10 mouse cellular contexts compared by ENCODE assay signal in genomic region chr13:101735364-101736120, GRCm38 (mm10). TPM values are rescaled to one million over a fixed set of nuclear protein-coding genes. Genes with fewer than 3 reads are reported as not detected.
DNase-seq lines count a peak whose midpoint lies in the region; ATAC-seq lines count a peak whose summit lies in the region.
"Had no signal": no experiment of that assay in that cellular context is flagged by ENCODE, and none has a peak within 500 bp of the region (broad histone marks: within the 10 kb centered on the region; RNA-seq: fewer than 3 reads in every experiment).

No protein-coding gene starts in this region.

- no peak overlapping the region for H3K27ac ChIP-seq in hindbrain, embryonic 14.5 days
- no peak overlapping the region for H3K27ac ChIP-seq in hindbrain, embryonic 13.5 days
- H3K27ac ChIP-seq in limb, embryonic 10.5 days, result no peak overlapping the region
- no peak overlapping the region for H3K27ac ChIP-seq in midbrain, embryonic 16.5 days (ENCODE audit: low read length)

- no peaks in the 10 kb centered on the region for H3K36me3 ChIP-seq in hindbrain, embryonic 14.5 days (replicated peaks; ENCODE audit: control insufficient read depth, insufficient read depth)
- H3K36me3 ChIP-seq in hindbrain, embryonic 13.5 days, result no peaks in the 10 kb centered on the region
- H3K36me3 ChIP-seq in limb, embryonic 10.5 days, result no peaks in the 10 kb centered on the region
- H3K36me3 ChIP-seq in midbrain, embryonic 16.5 days (ENCODE audit: control insufficient read depth, insufficient read depth, low read length), result no peaks in the 10 kb centered on the region

- H3K4me1 ChIP-seq in hindbrain, embryonic 14.5 days (replicated peaks; ENCODE audit: control insufficient read depth, insufficient read depth, low read length), result no peaks in the 10 kb centered on the region
- peaks cover 17% of the 10 kb centered on the region for H3K4me1 ChIP-seq in hindbrain, embryonic 13.5 days (replicated peaks)
- peaks cover 19% of the 10 kb centered on the region for H3K4me1 ChIP-seq in limb, embryonic 10.5 days
- peaks cover 2% of the 10 kb centered on the region; the same call in 1 of the 2 replicates for H3K4me1 ChIP-seq in midbrain, embryonic 16.5 days (ENCODE audit: control insufficient read depth, insufficient read depth, low read length)

- DNase-seq in hindbrain, embryonic 14.5 days (ENCODE audit: low spot score), result peak; percentile 38
- DNase-seq in thymus, postnatal 14 days, result peak; percentile 26
- DNase-seq in thymus, postnatal 10 days (ENCODE audit: low spot score in 2 of 2), result no peak
- peak; percentile 59 for DNase-seq in embryo, embryonic 11 days
- no peak for DNase-seq in ovary, postnatal 36 days (ENCODE audit: low spot score)
- no peak for DNase-seq in limb, embryonic 10.5 days (ENCODE audit: low spot score)
- DNase-seq: right cerebral cortex, postnatal 14 days had no signal

- H3K4me2 ChIP-seq in hindbrain, embryonic 14.5 days (replicated peaks), result no peak overlapping the region
- no peak overlapping the region for H3K4me2 ChIP-seq in hindbrain, embryonic 13.5 days
- H3K4me2 ChIP-seq in midbrain, embryonic 16.5 days (ENCODE audit: low read length), result no peak overlapping the region
- H3K4me2 ChIP-seq: midbrain, embryonic 11.5 days had no signal

- no peaks in the 10 kb centered on the region for H3K27me3 ChIP-seq in hindbrain, embryonic 14.5 days (ENCODE audit: control insufficient read depth, insufficient read depth, low read length)
- H3K27me3 ChIP-seq in hindbrain, embryonic 13.5 days, result no peaks in the 10 kb centered on the region
- peaks cover 65% of the 10 kb centered on the region for H3K27me3 ChIP-seq in limb, embryonic 10.5 days (ENCODE audit: low read depth, poor library complexity, severe bottlenecking)
- no peaks in the 10 kb centered on the region for H3K27me3 ChIP-seq in midbrain, embryonic 16.5 days (ENCODE audit: control insufficient read depth, insufficient read depth, low read depth, low read length)

- H3K9ac ChIP-seq in hindbrain, embryonic 14.5 days, result no peak overlapping the region
- no peak overlapping the region for H3K9ac ChIP-seq in hindbrain, embryonic 13.5 days
- no peak overlapping the region for H3K9ac ChIP-seq in midbrain, embryonic 16.5 days (ENCODE audit: low read depth, low read length)

- no peak overlapping the region for H3K4me3 ChIP-seq in hindbrain, embryonic 14.5 days (replicated peaks; ENCODE audit: low read length)
- no peak overlapping the region for H3K4me3 ChIP-seq in hindbrain, embryonic 13.5 days
- H3K4me3 ChIP-seq in limb, embryonic 10.5 days, result no peak overlapping the region
- no peak overlapping the region for H3K4me3 ChIP-seq in midbrain, embryonic 16.5 days (ENCODE audit: low read depth, low read length)

- WGBS in hindbrain, embryonic 14.5 days, result 64% methylated on average over 8 of the region's 8 CpGs
- WGBS in hindbrain, embryonic 13.5 days, result 67% methylated on average over 8 of the region's 8 CpGs
- 68% methylated on average over 8 of the region's 8 CpGs for WGBS in limb, embryonic 10.5 days
- 62% methylated on average over 8 of the region's 8 CpGs for WGBS in midbrain, embryonic 16.5 days

- no peak for ATAC-seq in hindbrain, embryonic 14.5 days (ENCODE audit: low FRiP score)
- ATAC-seq in hindbrain, embryonic 13.5 days (ENCODE audit: low FRiP score), result no peak
- ATAC-seq in midbrain, embryonic 16.5 days, result no peak

- H3K9me3 ChIP-seq in hindbrain, embryonic 14.5 days (ENCODE audit: control insufficient read depth, low read length), result no peaks in the 10 kb centered on the region
- no peaks in the 10 kb centered on the region for H3K9me3 ChIP-seq in hindbrain, embryonic 13.5 days
- no peaks in the 10 kb centered on the region for H3K9me3 ChIP-seq in limb, embryonic 10.5 days (replicated peaks)
- no peaks in the 10 kb centered on the region for H3K9me3 ChIP-seq in midbrain, embryonic 16.5 days (replicated peaks; ENCODE audit: control insufficient read depth, low read length, poor library complexity, severe bottlenecking)

RNA-seq across cellular contexts. Expression of gene Pik3r1, which starts 32.5 kb away (rescaled TPM):
- 86.7 and 94.5 TPM in 2 replicates for polyA plus RNA-seq in hindbrain, embryonic 14.5 days (2014; fragmentation: Nextera tagmentation; extraction: Ambion mirVana)
- 46.8 and 46.9 TPM in 2 replicates for polyA plus RNA-seq in hindbrain, embryonic 13.5 days (2015; fragmentation: Nextera tagmentation; extraction: Ambion mirVana)
- polyA plus RNA-seq in limb, embryonic 10.5 days (2016; fragmentation: Nextera tagmentation; extraction: Ambion mirVana), result 9.8 and 13.9 TPM in 2 replicates
- polyA plus RNA-seq in midbrain, embryonic 16.5 days (2015; fragmentation: Nextera tagmentation; extraction: Ambion mirVana), result 45.7 and 49.1 TPM in 2 replicates

Comparison
In these comparisons a context has a peak if more than half of its experiments do, and no peak if none do; other contexts are left out.
1. DNase-seq: peak in hindbrain, embryonic 14.5 days (single experiment), thymus, postnatal 14 days (single experiment) and embryo, embryonic 11 days (single experiment); none in thymus, postnatal 10 days (0 of 2), ovary, postnatal 36 days (single experiment) and limb, embryonic 10.5 days (single experiment).